Mouse (Mus musculus): Measurements from ENCODE around the gene Stard3. TPM values are rescaled to one million over a fixed set of nuclear protein-coding genes. Genes with fewer than 3 reads are reported as not detected.

Gene Stard3
- total and polyA plus RNA-seq, 3 experiments: 53.0 to 62.5 TPM; not detected in 1

DNA sequence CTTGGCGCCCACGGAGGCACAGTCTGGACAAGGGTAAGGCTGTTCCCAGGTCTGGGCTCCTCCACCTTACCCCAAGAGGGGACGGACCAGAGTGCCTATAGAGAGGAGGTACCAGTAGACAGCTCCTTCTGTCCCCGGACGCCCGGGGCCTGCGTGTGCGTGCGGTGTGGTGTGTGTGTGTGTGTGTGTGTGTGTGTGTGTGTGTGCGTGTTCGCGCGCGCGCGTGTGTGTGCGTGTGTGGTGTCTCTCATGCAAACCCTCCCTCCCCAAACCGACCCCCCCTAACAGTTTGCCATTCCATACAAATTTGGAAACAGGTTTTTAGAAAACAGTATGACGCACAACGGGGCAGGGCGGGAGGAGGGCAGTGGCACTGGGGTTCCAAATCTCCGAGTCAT is 32.3 kb upstream of the Stard3 start:
- Histone ChIP-seq H3K9me3 (replicated peaks; ENCODE audit: insufficient read depth, low read length) (no peaks in the 10 kb centered on the region), H3K79me2 (ENCODE audit: control insufficient read depth, insufficient read depth, low read length, poor library complexity) (no peaks in the 10 kb centered on the region), H3K9ac (ENCODE audit: control insufficient read depth, low read depth, low read length, poor library complexity, severe bottlenecking) (no peak overlapping the region), H3K27me3 (ENCODE audit: control insufficient read depth in 1 of 2, insufficient read depth in 2 of 2, low read length in 2 of 2) (peaks cover 0 to 18% of the 10 kb centered on the region in 2 experiments; a peak in 2 of 4 replicates), H3K4me3 (ENCODE audit: control insufficient read depth in 1 of 2, insufficient read depth in 1 of 2, low read depth in 2 of 2, low read length in 2 of 2) (no peak overlapping the region), H3K27ac (ENCODE audit: control insufficient read depth, low read depth, low read length) (no peak overlapping the region), H3K36me3 (ENCODE audit: control insufficient read depth in 1 of 2, insufficient read depth in 2 of 2, low read length in 2 of 2) (no peaks in the 10 kb centered on the region), H3K4me1 (ENCODE audit: control insufficient read depth in 1 of 2, insufficient read depth in 2 of 2, low read length in 2 of 2) (no peaks in the 10 kb centered on the region)
- TF ChIP-seq POLR2AphosphoS2 (IDR thresholded peaks at IDR 0.05; ENCODE audit: low read length) (no peak), SMC3 (IDR thresholded peaks at IDR 0.05; ENCODE audit: low read depth, low read length) (no peak), RAD21 (IDR thresholded peaks at IDR 0.05; ENCODE audit: low read depth, low read length) (no peak), KAT2A (conservative IDR thresholded peaks at IDR 0.05; ENCODE audit: low read depth, low read length) (no peak)
- no peak for DNase-seq (ENCODE audit: low read depth, low spot score)

DNA sequence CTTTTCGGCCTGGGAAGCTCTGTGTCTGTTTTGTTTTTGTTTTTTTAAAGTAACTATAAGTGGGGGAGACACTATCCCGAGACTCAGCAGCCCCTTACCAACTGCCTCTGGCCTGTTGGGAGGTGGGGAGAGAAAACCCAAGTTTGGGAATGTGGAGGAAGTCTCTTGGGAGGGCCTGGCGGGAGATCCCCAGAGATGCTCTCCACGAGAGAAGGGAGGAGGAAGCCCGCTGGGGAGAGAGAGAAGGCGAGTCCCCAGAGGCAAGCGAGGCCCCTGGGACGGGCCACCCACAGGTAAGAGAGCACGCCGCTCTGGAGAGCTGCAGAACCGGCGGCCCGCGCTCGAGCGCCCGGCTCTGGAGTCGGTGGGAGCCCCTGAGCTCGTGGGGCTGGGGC is 31.4 kb upstream of the Stard3 start:
- Histone ChIP-seq H3K9me3 (replicated peaks; ENCODE audit: insufficient read depth, low read length) (no peaks in the 10 kb centered on the region), H3K4me1 (ENCODE audit: control insufficient read depth in 1 of 2, insufficient read depth in 2 of 2, low read length in 2 of 2) (no peaks in the 10 kb centered on the region), H3K36me3 (ENCODE audit: control insufficient read depth in 1 of 2, insufficient read depth in 2 of 2, low read length in 2 of 2) (no peaks in the 10 kb centered on the region), H3K27ac (ENCODE audit: control insufficient read depth, low read depth, low read length) (no peak overlapping the region), H3K79me2 (ENCODE audit: control insufficient read depth, insufficient read depth, low read length, poor library complexity) (no peaks in the 10 kb centered on the region), H3K9ac (ENCODE audit: control insufficient read depth, low read depth, low read length, poor library complexity, severe bottlenecking) (no peak overlapping the region), H3K27me3 (ENCODE audit: control insufficient read depth in 1 of 2, insufficient read depth in 2 of 2, low read length in 2 of 2) (peaks cover 0 to 13% of the 10 kb centered on the region in 2 experiments; a peak in 2 of 4 replicates), H3K4me3 (ENCODE audit: control insufficient read depth in 1 of 2, insufficient read depth in 1 of 2, low read depth in 2 of 2, low read length in 2 of 2) (no peak overlapping the region)
- no peak for DNase-seq (ENCODE audit: low read depth, low spot score)
- no peak for TF ChIP-seq SMC3 (IDR thresholded peaks at IDR 0.05; ENCODE audit: low read depth, low read length)
- no peak for TF ChIP-seq BHLHE40 (IDR thresholded peaks at IDR 0.05; ENCODE audit: borderline replicate concordance, low read depth, low read length)
- TF ChIP-seq USF1 (IDR thresholded peaks at IDR 0.05; ENCODE audit: low read depth, low read length): no peak

DNA sequence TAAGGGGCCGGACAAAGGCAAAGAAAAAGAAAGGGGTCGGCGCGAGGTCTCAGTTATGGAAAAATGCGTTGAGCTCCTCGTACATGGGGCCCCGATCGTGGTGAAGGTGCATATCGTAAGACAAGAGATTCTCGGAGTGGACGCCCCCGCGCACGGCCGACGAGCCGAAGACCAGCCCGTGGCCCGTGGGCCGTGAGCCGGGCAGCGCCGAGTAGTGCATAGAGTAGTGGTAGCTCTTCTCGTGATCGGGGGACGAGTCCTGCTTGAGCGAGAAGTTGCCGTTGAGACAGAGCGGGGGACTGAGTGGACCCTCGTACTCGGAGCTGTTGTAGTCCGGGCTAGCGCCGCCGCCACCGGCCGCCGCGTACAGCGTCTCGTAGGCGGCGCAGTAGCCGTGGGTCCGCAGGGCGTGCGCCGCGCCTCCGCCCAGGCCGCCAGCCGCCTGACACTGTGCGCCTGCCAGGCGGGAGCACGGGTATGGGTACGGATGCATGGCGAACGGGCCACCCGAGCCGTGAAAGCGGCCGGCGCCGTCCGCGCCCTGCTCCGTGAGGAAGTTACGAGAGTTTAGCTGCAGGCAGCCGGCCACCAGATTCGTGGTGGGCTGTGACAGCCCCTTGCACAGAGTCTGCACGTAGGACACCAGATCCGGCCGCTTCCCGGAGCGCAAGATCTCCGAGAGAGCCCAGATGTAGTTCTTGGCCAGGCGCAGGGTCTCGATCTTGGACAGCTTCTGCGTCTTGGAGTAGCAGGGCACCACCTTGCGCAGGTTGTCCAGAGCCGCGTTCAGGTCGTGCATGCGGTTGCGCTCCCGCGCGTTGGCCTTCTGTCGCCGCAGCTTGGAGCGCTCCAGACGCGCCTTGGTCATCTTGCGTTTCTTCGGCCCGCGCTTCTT is 30.8 kb upstream of the Stard3 start:
- H3K36me3 ChIP-seq (ENCODE audit: control insufficient read depth in 1 of 2, insufficient read depth in 2 of 2, low read length in 2 of 2): no peaks in the 10 kb centered on the region
- H3K9me3 ChIP-seq (replicated peaks; ENCODE audit: insufficient read depth, low read length): no peaks in the 10 kb centered on the region
- H3K27me3 ChIP-seq (ENCODE audit: control insufficient read depth in 1 of 2, insufficient read depth in 2 of 2, low read length in 2 of 2): peaks cover 0 to 10% of the 10 kb centered on the region in 2 experiments; a peak in 2 of 4 replicates
- no peak overlapping the region for H3K9ac ChIP-seq (ENCODE audit: control insufficient read depth, low read depth, low read length, poor library complexity, severe bottlenecking)
- H3K4me3 ChIP-seq (ENCODE audit: control insufficient read depth in 1 of 2, insufficient read depth in 1 of 2, low read depth in 2 of 2, low read length in 2 of 2): no peak overlapping the region
- no peak overlapping the region for H3K27ac ChIP-seq (ENCODE audit: control insufficient read depth, low read depth, low read length)
- no peak for TF ChIP-seq MYB (IDR thresholded peaks at IDR 0.05; ENCODE audit: low read depth, low read length)
- no peak for TF ChIP-seq USF2 (IDR thresholded peaks at IDR 0.05; ENCODE audit: borderline replicate concordance in 1 of 2, insufficient read depth in 1 of 2, low read depth in 1 of 2, low read length in 2 of 2)
- TF ChIP-seq SMC3 (IDR thresholded peaks at IDR 0.05; ENCODE audit: low read depth, low read length): no peak
- TF ChIP-seq KAT2A (conservative IDR thresholded peaks at IDR 0.05; ENCODE audit: low read depth, low read length): no peak
- TF ChIP-seq MAX (IDR thresholded peaks at IDR 0.05; ENCODE audit: low read length): no peak
- TF ChIP-seq POLR2AphosphoS5 (IDR thresholded peaks at IDR 0.05; ENCODE audit: borderline replicate concordance, low read depth, low read length): no peak
- TF ChIP-seq ZMIZ1 (IDR thresholded peaks at IDR 0.05; ENCODE audit: low read depth, low read length): no peak
- no peak for TF ChIP-seq NELFE (IDR thresholded peaks at IDR 0.05; ENCODE audit: low read depth, low read length)
- TF ChIP-seq POLR2AphosphoS2 (IDR thresholded peaks at IDR 0.05; ENCODE audit: low read length): no peak
- TF ChIP-seq ZKSCAN1 (IDR thresholded peaks at IDR 0.05; ENCODE audit: low read depth, low read length): no peak
- TF ChIP-seq ZNF384 (IDR thresholded peaks at IDR 0.05; ENCODE audit: low read depth, low read length): no peak
- no peak for TF ChIP-seq MAZ (IDR thresholded peaks at IDR 0.05; ENCODE audit: low read depth, low read length)
- no peak for TF ChIP-seq CTCF (IDR thresholded peaks at IDR 0.05 in 2 of 3, conservative IDR thresholded peaks at IDR 0.05 in 1 of 3; ENCODE audit: control insufficient read depth in 1 of 3, insufficient read depth in 1 of 3, low read depth in 2 of 3, low read length in 3 of 3, poor library complexity in 1 of 3, severe bottlenecking in 1 of 3)
- no peak for TF ChIP-seq RCOR1 (IDR thresholded peaks at IDR 0.05; ENCODE audit: low read depth, low read length)
- no peak for TF ChIP-seq CHD2 (IDR thresholded peaks at IDR 0.05; ENCODE audit: low read length)
- TF ChIP-seq ELF1 (IDR thresholded peaks at IDR 0.05; ENCODE audit: low read depth, low read length): no peak
- TF ChIP-seq EP300 (IDR thresholded peaks at IDR 0.05; ENCODE audit: low read depth in 1 of 2, low read length in 2 of 2): no peak
- no peak for TF ChIP-seq SIN3A (IDR thresholded peaks at IDR 0.05; ENCODE audit: low read length)
- no peak for TF ChIP-seq MYC (IDR thresholded peaks at IDR 0.05; ENCODE audit: low read depth, low read length)
- TF ChIP-seq BHLHE40 (IDR thresholded peaks at IDR 0.05; ENCODE audit: borderline replicate concordance, low read depth, low read length): no peak
- DNase-seq (ENCODE audit: low read depth, low spot score): no peak
- no peaks in the 10 kb centered on the region for H3K79me2 ChIP-seq (ENCODE audit: control insufficient read depth, insufficient read depth, low read length, poor library complexity)
- H3K4me1 ChIP-seq (ENCODE audit: control insufficient read depth in 1 of 2, insufficient read depth in 2 of 2, low read length in 2 of 2): no peaks in the 10 kb centered on the region
